Mouse (Mus musculus): ENCODE results near the gene Slc22a12. TPM values are rescaled to one million over a fixed set of nuclear protein-coding genes. Genes with fewer than 3 reads are reported as not detected.

Slc22a12 gene
- polyA plus RNA-seq, 1 experiment from 2014 or later = not detected

- Histone ChIP-seq H3K4me2 (no peak overlapping the region), H3K9ac (ENCODE audit: low read depth, low read length) (no peak overlapping the region), H3K36me3 (ENCODE audit: control insufficient read depth, insufficient read depth, low read length) (no peaks in the 10 kb centered on the region), H3K27ac (ENCODE audit: low read depth, low read length) (no peak overlapping the region), H3K27me3 (ENCODE audit: control insufficient read depth, insufficient read depth, low read length) (peaks cover 36% of the 10 kb centered on the region), H3K4me1 (ENCODE audit: control insufficient read depth, insufficient read depth, low read length) (peaks cover 5% of the 10 kb centered on the region), H3K4me3 (ENCODE audit: low read depth, low read length) (no peak overlapping the region), H3K9me3 (replicated peaks; ENCODE audit: control insufficient read depth, low read length) (no peaks in the 10 kb centered on the region)
- 68% methylated on average over 6 of the region's 6 CpGs for WGBS (ENCODE audit: insufficient replicate concordance)
- no peak for ATAC-seq (replicated peaks; ENCODE audit: insufficient number of reproducible peaks, low FRiP score, low TSS enrichment)
These were observed 6.1 kb downstream of the Slc22a12 start for GRCm38 (mm10) chr19:6536696-6537095.

- Histone ChIP-seq H3K36me3 (ENCODE audit: control insufficient read depth, insufficient read depth, low read length) (no peaks in the 10 kb centered on the region), H3K4me2 (no peak overlapping the region), H3K9me3 (replicated peaks; ENCODE audit: control insufficient read depth, low read length) (no peaks in the 10 kb centered on the region), H3K4me1 (ENCODE audit: control insufficient read depth, insufficient read depth, low read length) (peaks cover 10% of the 10 kb centered on the region), H3K9ac (ENCODE audit: low read depth, low read length) (no peak overlapping the region), H3K4me3 (ENCODE audit: low read depth, low read length) (no peak overlapping the region), H3K27me3 (ENCODE audit: control insufficient read depth, insufficient read depth, low read length) (peaks cover 41% of the 10 kb centered on the region), H3K27ac (ENCODE audit: low read depth, low read length) (no peak overlapping the region)
- 74% methylated on average over 3 of the region's 3 CpGs for WGBS (ENCODE audit: insufficient replicate concordance)
- ATAC-seq (replicated peaks; ENCODE audit: insufficient number of reproducible peaks, low FRiP score, low TSS enrichment) = no peak
These were observed 6.6 kb downstream of the Slc22a12 start for GRCm38 (mm10) chr19:6536201-6536600.

GRCm38 (mm10) chr19:6534118-6534415, 8.8 kb downstream of the Slc22a12 start:
- no peak for ATAC-seq (replicated peaks; ENCODE audit: insufficient number of reproducible peaks, low FRiP score, low TSS enrichment)
- no peaks in the 10 kb centered on the region for H3K36me3 ChIP-seq (ENCODE audit: control insufficient read depth, insufficient read depth, low read length)
- H3K27ac ChIP-seq (ENCODE audit: low read depth, low read length) = no peak overlapping the region
- no peak overlapping the region for H3K9ac ChIP-seq (ENCODE audit: low read depth, low read length)
- H3K4me2 ChIP-seq = no peak overlapping the region
- peaks cover 13% of the 10 kb centered on the region for H3K4me1 ChIP-seq (ENCODE audit: control insufficient read depth, insufficient read depth, low read length)
- H3K27me3 ChIP-seq (ENCODE audit: control insufficient read depth, insufficient read depth, low read length) = peaks cover 50% of the 10 kb centered on the region
- no peaks in the 10 kb centered on the region for H3K9me3 ChIP-seq (replicated peaks; ENCODE audit: control insufficient read depth, low read length)
- WGBS (ENCODE audit: insufficient replicate concordance) = 47% methylated on average over 5 of the region's 5 CpGs
- no peak overlapping the region for H3K4me3 ChIP-seq (ENCODE audit: low read depth, low read length)

- H3K9ac ChIP-seq (ENCODE audit: low read depth, low read length) = no peak overlapping the region
- no peak overlapping the region for H3K4me2 ChIP-seq
- no peak overlapping the region for H3K27ac ChIP-seq (ENCODE audit: low read depth, low read length)
- H3K4me3 ChIP-seq (ENCODE audit: low read depth, low read length) = no peak overlapping the region
- ATAC-seq (replicated peaks; ENCODE audit: insufficient number of reproducible peaks, low FRiP score, low TSS enrichment) = no peak
- peaks cover 50% of the 10 kb centered on the region for H3K27me3 ChIP-seq (ENCODE audit: control insufficient read depth, insufficient read depth, low read length)
- 72% methylated on average over 11 of the region's 11 CpGs for WGBS (ENCODE audit: insufficient replicate concordance)
- no peaks in the 10 kb centered on the region for H3K9me3 ChIP-seq (replicated peaks; ENCODE audit: control insufficient read depth, low read length)
- H3K4me1 ChIP-seq (ENCODE audit: control insufficient read depth, insufficient read depth, low read length) = peaks cover 13% of the 10 kb centered on the region
- H3K36me3 ChIP-seq (ENCODE audit: control insufficient read depth, insufficient read depth, low read length) = no peaks in the 10 kb centered on the region
These were observed 9.3 kb downstream of the Slc22a12 start for GRCm38 (mm10) chr19:6533290-6534117.

GRCm38 (mm10) chr19:6532656-6533055, 10.2 kb downstream of the Slc22a12 start:
- Histone ChIP-seq H3K4me2 (peak overlapping the region; percentile 87), H3K4me3 (ENCODE audit: low read depth, low read length) (peak overlapping the region; percentile 49; the same call in 1 of the 2 replicates), H3K27ac (ENCODE audit: low read depth, low read length) (no peak overlapping the region), H3K27me3 (ENCODE audit: control insufficient read depth, insufficient read depth, low read length) (peaks cover 48% of the 10 kb centered on the region), H3K9me3 (replicated peaks; ENCODE audit: control insufficient read depth, low read length) (no peaks in the 10 kb centered on the region), H3K36me3 (ENCODE audit: control insufficient read depth, insufficient read depth, low read length) (no peaks in the 10 kb centered on the region), H3K9ac (ENCODE audit: low read depth, low read length) (0 out of 2 replicates have a peak overlapping the region, but pooled peaks have one; percentile 23), H3K4me1 (ENCODE audit: control insufficient read depth, insufficient read depth, low read length) (peaks cover 13% of the 10 kb centered on the region)
- ATAC-seq (replicated peaks; ENCODE audit: insufficient number of reproducible peaks, low FRiP score, low TSS enrichment) = no peak
- 11% methylated on average over 12 of the region's 13 CpGs for WGBS (ENCODE audit: insufficient replicate concordance)

- H3K9me3 ChIP-seq (replicated peaks; ENCODE audit: control insufficient read depth, low read length) = no peaks in the 10 kb centered on the region
- peaks cover 48% of the 10 kb centered on the region for H3K27me3 ChIP-seq (ENCODE audit: control insufficient read depth, insufficient read depth, low read length)
- peaks cover 13% of the 10 kb centered on the region for H3K4me1 ChIP-seq (ENCODE audit: control insufficient read depth, insufficient read depth, low read length)
- H3K4me2 ChIP-seq = peak overlapping the region; percentile 87
- no peak overlapping the region for H3K27ac ChIP-seq (ENCODE audit: low read depth, low read length)
- WGBS (ENCODE audit: insufficient replicate concordance) = under 1% methylated on average over 36 of the region's 36 CpGs
- peak overlapping the region; percentile 63 for H3K9ac ChIP-seq (ENCODE audit: low read depth, low read length)
- peak overlapping the region; percentile 49 for H3K4me3 ChIP-seq (ENCODE audit: low read depth, low read length)
- no peaks in the 10 kb centered on the region for H3K36me3 ChIP-seq (ENCODE audit: control insufficient read depth, insufficient read depth, low read length)
- no peak for ATAC-seq (replicated peaks; ENCODE audit: insufficient number of reproducible peaks, low FRiP score, low TSS enrichment)
These were observed 10.9 kb downstream of the Slc22a12 start for GRCm38 (mm10) chr19:6531832-6532471.

GRCm38 (mm10) chr19:6531011-6531631, 11.7 kb downstream of the Slc22a12 start:
- Histone ChIP-seq H3K36me3 (ENCODE audit: control insufficient read depth, insufficient read depth, low read length) (no peaks in the 10 kb centered on the region), H3K4me2 (peak overlapping the region; percentile 87), H3K27me3 (ENCODE audit: control insufficient read depth, insufficient read depth, low read length) (peaks cover 45% of the 10 kb centered on the region), H3K4me3 (ENCODE audit: low read depth, low read length) (peak overlapping the region; percentile 49), H3K9ac (ENCODE audit: low read depth, low read length) (peak overlapping the region; percentile 63), H3K27ac (ENCODE audit: low read depth, low read length) (no peak overlapping the region), H3K4me1 (ENCODE audit: control insufficient read depth, insufficient read depth, low read length) (peaks cover 13% of the 10 kb centered on the region), H3K9me3 (replicated peaks; ENCODE audit: control insufficient read depth, low read length) (no peaks in the 10 kb centered on the region)
- ATAC-seq (replicated peaks; ENCODE audit: insufficient number of reproducible peaks, low FRiP score, low TSS enrichment) = no peak
- WGBS (ENCODE audit: insufficient replicate concordance) = under 1% methylated on average over 45 of the region's 56 CpGs

GRCm38 (mm10) chr19:6530359-6530758, 12.5 kb downstream of the Slc22a12 start:
- Histone ChIP-seq H3K4me1 (ENCODE audit: control insufficient read depth, insufficient read depth, low read length) (peaks cover 13% of the 10 kb centered on the region), H3K27me3 (ENCODE audit: control insufficient read depth, insufficient read depth, low read length) (peaks cover 42% of the 10 kb centered on the region), H3K4me2 (peak overlapping the region; percentile 38; the same call in 1 of the 2 replicates), H3K4me3 (ENCODE audit: low read depth, low read length) (no peak overlapping the region), H3K9ac (ENCODE audit: low read depth, low read length) (no peak overlapping the region), H3K36me3 (ENCODE audit: control insufficient read depth, insufficient read depth, low read length) (no peaks in the 10 kb centered on the region), H3K27ac (ENCODE audit: low read depth, low read length) (no peak overlapping the region), H3K9me3 (replicated peaks; ENCODE audit: control insufficient read depth, low read length) (no peaks in the 10 kb centered on the region)
- WGBS (ENCODE audit: insufficient replicate concordance) = 34% methylated on average over 13 of the region's 13 CpGs
- ATAC-seq (replicated peaks; ENCODE audit: insufficient number of reproducible peaks, low FRiP score, low TSS enrichment) = no peak

Measured in heart, embryonic 11.5 days (tissue).